Comparison of ENCODE assay signal across 24 mouse cellular contexts in genomic region chr15:101252614-101253013, GRCm38 (mm10). TPM values are rescaled to one million over a fixed set of nuclear protein-coding genes. Genes with fewer than 3 reads are reported as not detected.
DNase-seq lines count a peak whose midpoint lies in the region; ATAC-seq and TF ChIP-seq lines count a peak whose summit lies in the region.
"Had no signal": no experiment of that assay in that cellular context is flagged by ENCODE, and none has a peak within 500 bp of the region (broad histone marks: within the 10 kb centered on the region; RNA-seq: fewer than 3 reads in every experiment).

No protein-coding gene starts in this region.

- peak; percentile 54 for DNase-seq in CD4-positive, CD25-positive, alpha-beta regulatory T cell, adult 2 months (ENCODE audit: low read depth, low spot score)
- peak in 1 of 2 experiments; percentile 74 for DNase-seq in spleen, adult 2 months (ENCODE audit: low read depth in 1 of 2, low spot score in 2 of 2)
- no peak for DNase-seq in spleen, adult 18-20 months
- DNase-seq in urinary bladder, adult 18-20 months (ENCODE audit: low spot score in 2 of 2): no peak
- no peak for DNase-seq in cerebellum, adult 11 months
- DNase-seq: adrenal gland, adult 2 months; cerebellum, postnatal 10 days; forebrain, postnatal 0 days; heart, adult 18-20 months; kidney, adult 18-20 months; left cerebral cortex, postnatal 4 days; liver; lung, adult 2 months; lung, postnatal 36 days had no signal

- no peak overlapping the region for H3K4me2 ChIP-seq in intestine, embryonic 15.5 days (replicated peaks)
- H3K4me2 ChIP-seq: embryonic facial prominence, embryonic 13.5 days; midbrain, embryonic 11.5 days; neural tube, embryonic 12.5 days had no signal

- TF ChIP-seq CTCF in spleen, adult 2 months (IDR thresholded peaks at IDR 0.05; ENCODE audit: extremely low read depth, insufficient read depth, insufficient read length, insufficient replicate concordance): no peak

- H3K4me3 ChIP-seq in spleen, adult 2 months (ENCODE audit: extremely low read depth, insufficient read depth, insufficient read length): no peak overlapping the region; the same call in 1 of the 2 replicates
- no peak overlapping the region for H3K4me3 ChIP-seq in intestine, embryonic 15.5 days (replicated peaks)
- H3K4me3 ChIP-seq: embryonic facial prominence, embryonic 13.5 days; neural tube, embryonic 12.5 days had no signal

- no peaks in the 10 kb centered on the region for H3K27me3 ChIP-seq in spleen, adult 2 months (ENCODE audit: control insufficient read depth, insufficient read depth, low read length)
- no peaks in the 10 kb centered on the region for H3K27me3 ChIP-seq in intestine, embryonic 15.5 days (replicated peaks)
- H3K27me3 ChIP-seq: embryonic facial prominence, embryonic 13.5 days; neural tube, embryonic 12.5 days had no signal

- no peaks in the 10 kb centered on the region for H3K9me3 ChIP-seq in intestine, embryonic 15.5 days
- H3K9me3 ChIP-seq: embryonic facial prominence, embryonic 13.5 days; neural tube, embryonic 12.5 days had no signal

- ATAC-seq in CD4-positive, CD25-positive, alpha-beta regulatory T cell, adult 4 months: no peak
- peak; percentile 55 for ATAC-seq in megakaryocyte, adult 5-6 weeks (ENCODE audit: poor library complexity, severe bottlenecking)
- ATAC-seq in intestine, embryonic 15.5 days: no peak
- ATAC-seq: forebrain, postnatal 0 days; hindbrain, postnatal 0 days had no signal

- no peak for TF ChIP-seq POLR2A in spleen, adult 2 months (IDR thresholded peaks at IDR 0.05; ENCODE audit: low read depth, low read length)

- H3K27ac ChIP-seq in spleen, adult 2 months (ENCODE audit: insufficient read depth, low read length): peak overlapping the region; percentile 79
- H3K27ac ChIP-seq in intestine, embryonic 15.5 days: no peak overlapping the region
- H3K27ac ChIP-seq: embryonic facial prominence, embryonic 13.5 days; hindbrain, postnatal 0 days; kidney, postnatal 0 days; neural tube, embryonic 12.5 days; stomach, postnatal 0 days had no signal

- H3K36me3 ChIP-seq in spleen, adult 2 months (ENCODE audit: control insufficient read depth, insufficient read depth, low read length): no peaks in the 10 kb centered on the region
- H3K36me3 ChIP-seq in intestine, embryonic 15.5 days: no peaks in the 10 kb centered on the region
- H3K36me3 ChIP-seq: embryonic facial prominence, embryonic 13.5 days; neural tube, embryonic 12.5 days had no signal

- WGBS in spleen, adult 2 months: 52% methylated on average over 6 of the region's 6 CpGs
- WGBS in intestine, embryonic 15.5 days: 72% methylated on average over 6 of the region's 6 CpGs

- H3K9ac ChIP-seq in intestine, embryonic 15.5 days: no peak overlapping the region
- H3K9ac ChIP-seq: embryonic facial prominence, embryonic 13.5 days; forebrain, postnatal 0 days; neural tube, embryonic 12.5 days had no signal

- peaks cover 36% of the 10 kb centered on the region; the same call in 1 of the 2 replicates for H3K4me1 ChIP-seq in spleen, adult 2 months (ENCODE audit: control insufficient read depth, insufficient read depth, insufficient read length)
- peaks cover 17% of the 10 kb centered on the region for H3K4me1 ChIP-seq in intestine, embryonic 15.5 days (replicated peaks)

RNA-seq across cellular contexts. Expression of gene Nr4a1, which starts 1.5 kb away (rescaled TPM):
- polyA plus RNA-seq in CD4-positive, CD25-positive, alpha-beta regulatory T cell, adult 4 months (2017; shearing (Covaris generic)): 100 to 1,000 TPM in 1 of 2 experiments, 10 to 100 TPM in 1; 57.3 to 120 TPM
- 50.3 and 63.8 TPM in 2 replicates for polyA plus RNA-seq in spleen, adult 2 months (2012; rRNA removed)
- 42.1 and 45.0 TPM in 2 replicates for total RNA-seq in megakaryocyte, adult 5-6 weeks (2015)
- 37.0 TPM in 2 replicates for total RNA-seq in megakaryocyte, adult 5-6 weeks (2017)
- polyA plus RNA-seq in intestine, embryonic 15.5 days (2015; fragmentation: Nextera tagmentation; extraction: Ambion mirVana): 7.9 and 8.9 TPM in 2 replicates

RNA-seq across cellular contexts. Expression of gene Grasp, which starts 28.6 kb away (rescaled TPM):
- under 1 TPM in 1 of 2 experiments, not detected in 1; 0.47 TPM for polyA plus RNA-seq in CD4-positive, CD25-positive, alpha-beta regulatory T cell, adult 4 months (2017; shearing (Covaris generic))
- 5.6 and 6.5 TPM in 2 replicates for polyA plus RNA-seq in spleen, adult 2 months (2012; rRNA removed)
- 0.16 and 0.30 TPM in 2 replicates for total RNA-seq in megakaryocyte, adult 5-6 weeks (2015)
- 0.29 and 0.85 TPM in 2 replicates for total RNA-seq in megakaryocyte, adult 5-6 weeks (2017)
- polyA plus RNA-seq in intestine, embryonic 15.5 days (2015; fragmentation: Nextera tagmentation; extraction: Ambion mirVana): 3.9 and 4.8 TPM in 2 replicates

RNA-seq across cellular contexts. Expression of gene Atg101, which starts 31.5 kb away (rescaled TPM):
- 10 to 100 TPM; 67.8 to 79.0 TPM for polyA plus RNA-seq in CD4-positive, CD25-positive, alpha-beta regulatory T cell, adult 4 months (2017; shearing (Covaris generic))
- polyA plus RNA-seq in spleen, adult 2 months (2012; rRNA removed): 24.5 and 29.4 TPM in 2 replicates
- total RNA-seq in megakaryocyte, adult 5-6 weeks (2015): 8.2 and 12.1 TPM in 2 replicates
- total RNA-seq in megakaryocyte, adult 5-6 weeks (2017): 53.3 and 58.0 TPM in 2 replicates
- 61.1 and 62.0 TPM in 2 replicates for polyA plus RNA-seq in intestine, embryonic 15.5 days (2015; fragmentation: Nextera tagmentation; extraction: Ambion mirVana)

RNA-seq across cellular contexts. Expression of gene 6030408B16Rik, which starts 40.4 kb away (rescaled TPM):
- not detected for polyA plus RNA-seq in CD4-positive, CD25-positive, alpha-beta regulatory T cell, adult 4 months (2017; shearing (Covaris generic))
- polyA plus RNA-seq in spleen, adult 2 months (2012; rRNA removed): 0.12 and 0.25 TPM in 2 replicates
- total RNA-seq in megakaryocyte, adult 5-6 weeks (2015): not detected in 2 replicates
- total RNA-seq in megakaryocyte, adult 5-6 weeks (2017): not detected in 2 replicates
- 4.1 TPM in 2 replicates for polyA plus RNA-seq in intestine, embryonic 15.5 days (2015; fragmentation: Nextera tagmentation; extraction: Ambion mirVana)
- total RNA-seq: hematopoietic stem cell, adult 5-6 weeks; hindbrain, postnatal 0 days had no signal
- polyA plus RNA-seq: midbrain, embryonic 11.5 days had no signal
